Mouse (Mus musculus): Measurements from ENCODE around the gene Dpp8.

GRCm38 (mm10) chr9:65022580-65023135, 9.6 kb upstream of the Dpp8 start:
- TF ChIP-seq POLR2A (IDR thresholded peaks at IDR 0.05; ENCODE audit: borderline replicate concordance, control insufficient read depth, low read depth, low read length) (no peak), CTCF (IDR thresholded peaks at IDR 0.05; ENCODE audit: control insufficient read depth, insufficient read depth, low read length) (no peak)

Measured in bone marrow, adult 2 months (tissue).